ENCODE assay signal across 10 mouse cellular contexts in the genomic region with DNA sequence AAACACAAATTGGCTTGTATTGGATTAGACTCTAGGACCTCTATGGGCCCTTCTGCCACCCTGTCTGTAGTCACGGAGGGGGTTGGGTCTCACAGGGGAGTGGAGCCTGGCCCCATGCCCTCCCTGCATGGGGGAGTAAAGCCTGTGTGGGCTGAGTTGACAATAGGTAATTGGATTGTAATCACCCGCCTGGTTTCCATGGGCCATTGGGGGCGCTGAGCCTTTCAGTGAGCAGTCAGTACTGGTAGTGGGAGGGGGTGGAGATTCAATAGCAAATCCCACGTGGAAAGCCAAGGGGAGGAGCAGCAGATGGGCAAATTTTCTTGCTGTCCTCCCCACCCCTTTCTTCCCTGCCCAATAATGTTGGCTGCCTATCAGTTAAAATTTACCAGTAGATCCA. TPM values are rescaled to one million over a fixed set of nuclear protein-coding genes. Genes with fewer than 3 reads are reported as not detected.
DNase-seq lines count a peak whose midpoint lies in the region; ATAC-seq and TF ChIP-seq lines count a peak whose summit lies in the region.
"Had no signal": no experiment of that assay in that cellular context is flagged by ENCODE, and none has a peak within 500 bp of the region (broad histone marks: within the 10 kb centered on the region; RNA-seq: fewer than 3 reads in every experiment).

No protein-coding gene starts in this region.

- ATAC-seq in forebrain, embryonic 11.5 days (replicated peaks; ENCODE audit: low FRiP score), result no peak
- ATAC-seq in midbrain, embryonic 11.5 days (ENCODE audit: low FRiP score), result no peak

- TF ChIP-seq CTCF in bone marrow, adult 2 months (IDR thresholded peaks at IDR 0.05; ENCODE audit: control insufficient read depth, insufficient read depth, low read length), result no peak

- peak overlapping the region; percentile 99; the same call in 1 of the 2 replicates for H3K27ac ChIP-seq in bone marrow, adult 2 months (ENCODE audit: control insufficient read depth, insufficient read depth, low read depth, low read length, poor library complexity)
- peak overlapping the region; percentile 31 for H3K27ac ChIP-seq in forebrain, embryonic 11.5 days (ENCODE audit: low read depth, low read length)
- H3K27ac ChIP-seq in midbrain, embryonic 11.5 days (ENCODE audit: low read depth, low read length), result peak overlapping the region; percentile 17
- H3K27ac ChIP-seq: neural tube, embryonic 12.5 days had no signal

- no peak for TF ChIP-seq POLR2A in bone marrow, adult 2 months (IDR thresholded peaks at IDR 0.05; ENCODE audit: borderline replicate concordance, control insufficient read depth, low read depth, low read length)

- no peak overlapping the region for H3K4me2 ChIP-seq in forebrain, embryonic 11.5 days (ENCODE audit: low read depth, low read length, severe bottlenecking)
- no peak overlapping the region; the same call in 1 of the 2 replicates for H3K4me2 ChIP-seq in midbrain, embryonic 11.5 days
- H3K4me2 ChIP-seq: neural tube, embryonic 12.5 days had no signal

- WGBS in bone marrow, adult 2 months, result 71% methylated on average over 4 of the region's 4 CpGs
- WGBS in forebrain, embryonic 11.5 days, result 8% methylated on average over 4 of the region's 4 CpGs
- WGBS in midbrain, embryonic 11.5 days, result 9% methylated on average over 4 of the region's 4 CpGs

- no peaks in the 10 kb centered on the region; the same call in 1 of the 2 replicates for H3K4me1 ChIP-seq in bone marrow, adult 2 months (ENCODE audit: control insufficient read depth, insufficient read depth, low read length)
- H3K4me1 ChIP-seq in forebrain, embryonic 11.5 days (replicated peaks; ENCODE audit: control insufficient read depth, insufficient read depth, low read length), result peaks cover 30% of the 10 kb centered on the region
- peaks cover 31% of the 10 kb centered on the region for H3K4me1 ChIP-seq in midbrain, embryonic 11.5 days (ENCODE audit: control insufficient read depth, insufficient read depth, low read length)

- no peaks in the 10 kb centered on the region for H3K9me3 ChIP-seq in forebrain, embryonic 11.5 days (ENCODE audit: control insufficient read depth, low read length)
- H3K9me3 ChIP-seq in midbrain, embryonic 11.5 days (ENCODE audit: control insufficient read depth, low read length), result no peaks in the 10 kb centered on the region
- H3K9me3 ChIP-seq: neural tube, embryonic 12.5 days had no signal

- H3K27me3 ChIP-seq in forebrain, embryonic 11.5 days (ENCODE audit: control insufficient read depth, insufficient read depth, low read length), result no peaks in the 10 kb centered on the region
- no peaks in the 10 kb centered on the region for H3K27me3 ChIP-seq in midbrain, embryonic 11.5 days (ENCODE audit: control insufficient read depth, insufficient read depth, low read length)
- H3K27me3 ChIP-seq: neural tube, embryonic 12.5 days had no signal

- peak overlapping the region; percentile 13; the same call in 1 of the 2 replicates for H3K9ac ChIP-seq in forebrain, embryonic 11.5 days (ENCODE audit: low read length)
- no peak overlapping the region for H3K9ac ChIP-seq in midbrain, embryonic 11.5 days (ENCODE audit: low read length)
- H3K9ac ChIP-seq: neural tube, embryonic 12.5 days had no signal

- DNase-seq in frontal cortex, postnatal 14 days (ENCODE audit: low spot score in 2 of 2), result peak; percentile 20 to 34
- DNase-seq in frontal cortex, postnatal 36 days (ENCODE audit: low spot score in 2 of 2), result no peak
- DNase-seq in forebrain, embryonic 11.5 days (ENCODE audit: low spot score), result peak; percentile 65
- peak; percentile 89 for DNase-seq in midbrain, embryonic 11.5 days (ENCODE audit: low spot score, missing footprints)
- DNase-seq in spleen, postnatal 36 days (ENCODE audit: low spot score in 2 of 2), result no peak
- DNase-seq in gastrocnemius, postnatal 4 days (ENCODE audit: low spot score in 2 of 2), result no peak
- DNase-seq in heart, adult 18-20 months, result no peak

- no peak overlapping the region for H3K4me3 ChIP-seq in bone marrow, adult 2 months (replicated peaks; ENCODE audit: control insufficient read depth, low read depth, low read length)
- no peak overlapping the region for H3K4me3 ChIP-seq in forebrain, embryonic 11.5 days (ENCODE audit: low read depth, low read length)
- H3K4me3 ChIP-seq in midbrain, embryonic 11.5 days (ENCODE audit: low read depth, low read length), result no peak overlapping the region
- H3K4me3 ChIP-seq: neural tube, embryonic 12.5 days had no signal

- H3K36me3 ChIP-seq in forebrain, embryonic 11.5 days (ENCODE audit: control insufficient read depth, insufficient read depth, low read length), result peaks cover 10% of the 10 kb centered on the region; the same call in 1 of the 2 replicates
- peaks cover 6% of the 10 kb centered on the region; the same call in 1 of the 2 replicates for H3K36me3 ChIP-seq in midbrain, embryonic 11.5 days (ENCODE audit: control insufficient read depth, insufficient read depth, low read length)

RNA-seq across cellular contexts. Expression of a gene that starts 1.7 kb away (rescaled TPM):
- polyA plus RNA-seq in bone marrow, adult 2 months (2011; ENCODE audit: insufficient read depth, insufficient read length, low replicate concordance, missing spikeins), result 320 and 322 TPM in 2 replicates
- 4,212 and 4,469 TPM in 2 replicates for polyA plus RNA-seq in forebrain, embryonic 11.5 days (2014; fragmentation: Nextera tagmentation; extraction: Ambion mirVana)
- 4,130 and 4,246 TPM in 2 replicates for polyA plus RNA-seq in midbrain, embryonic 11.5 days (2014; fragmentation: Nextera tagmentation; extraction: Ambion mirVana)
- 100 to 1,000 TPM; 473 to 485 TPM for total RNA-seq in gastrocnemius, postnatal 4 days (2021)
- total RNA-seq in heart, adult 18-20 months (2021), result 100 to 1,000 TPM; 106 to 113 TPM

RNA-seq across cellular contexts. Expression of a gene that starts 30.5 kb away (rescaled TPM):
- polyA plus RNA-seq in bone marrow, adult 2 months (2011; ENCODE audit: insufficient read depth, insufficient read length, low replicate concordance, missing spikeins), result 20.6 and 30.2 TPM in 2 replicates
- polyA plus RNA-seq in forebrain, embryonic 11.5 days (2014; fragmentation: Nextera tagmentation; extraction: Ambion mirVana), result 41.9 and 46.5 TPM in 2 replicates
- polyA plus RNA-seq in midbrain, embryonic 11.5 days (2014; fragmentation: Nextera tagmentation; extraction: Ambion mirVana), result 38.9 and 42.4 TPM in 2 replicates
- 10 to 100 TPM; 27.1 to 28.8 TPM for total RNA-seq in gastrocnemius, postnatal 4 days (2021)
- total RNA-seq in heart, adult 18-20 months (2021), result 10 to 100 TPM; 29.9 to 31.9 TPM

RNA-seq across cellular contexts. Expression of a gene that starts 48.4 kb away (rescaled TPM):
- polyA plus RNA-seq in bone marrow, adult 2 months (2011; ENCODE audit: insufficient read depth, insufficient read length, low replicate concordance, missing spikeins), result 3.6 and 29.6 TPM in 2 replicates
- polyA plus RNA-seq in forebrain, embryonic 11.5 days (2014; fragmentation: Nextera tagmentation; extraction: Ambion mirVana), result 1.6 and 2.3 TPM in 2 replicates
- polyA plus RNA-seq in midbrain, embryonic 11.5 days (2014; fragmentation: Nextera tagmentation; extraction: Ambion mirVana), result 4.7 and 5.6 TPM in 2 replicates
- total RNA-seq in gastrocnemius, postnatal 4 days (2021), result 1 to 10 TPM; 2.7 to 3.5 TPM
- not detected for total RNA-seq in heart, adult 18-20 months (2021)
- total RNA-seq: liver, adult 2 months had no signal
- polyA plus RNA-seq: liver, adult 2 months had no signal

Comparison
In these comparisons a context has a peak if more than half of its experiments do, and no peak if none do; other contexts are left out.
1. DNase-seq: peak in frontal cortex, postnatal 14 days (2 of 2), forebrain, embryonic 11.5 days (single experiment) and midbrain, embryonic 11.5 days (single experiment); none in frontal cortex, postnatal 36 days (0 of 2), spleen, postnatal 36 days (0 of 2), gastrocnemius, postnatal 4 days (0 of 2) and heart, adult 18-20 months (0 of 2).
2. H3K27ac ChIP-seq: peak in every context shown above with its lines; median percentile 99 in bone marrow, adult 2 months; 31 in forebrain, embryonic 11.5 days; 17 in midbrain, embryonic 11.5 days.
3. RNA of a gene that starts 1.7 kb away (polyA plus RNA-seq): 4,212 to 4,469 TPM in forebrain, embryonic 11.5 days and 4,130 to 4,246 TPM in midbrain, embryonic 11.5 days; 320 to 322 TPM in bone marrow, adult 2 months; every median in the first group is over 10 times any median in the second.